Mouse (Mus musculus): ENCODE measurements at regions not wholly inside any gene's neighbourhood (a gene's known extent, or its start where the extent isn't known, plus 50 kb on each side); places are given as distances from the start of the nearest gene placed in this dataset.

DNA sequence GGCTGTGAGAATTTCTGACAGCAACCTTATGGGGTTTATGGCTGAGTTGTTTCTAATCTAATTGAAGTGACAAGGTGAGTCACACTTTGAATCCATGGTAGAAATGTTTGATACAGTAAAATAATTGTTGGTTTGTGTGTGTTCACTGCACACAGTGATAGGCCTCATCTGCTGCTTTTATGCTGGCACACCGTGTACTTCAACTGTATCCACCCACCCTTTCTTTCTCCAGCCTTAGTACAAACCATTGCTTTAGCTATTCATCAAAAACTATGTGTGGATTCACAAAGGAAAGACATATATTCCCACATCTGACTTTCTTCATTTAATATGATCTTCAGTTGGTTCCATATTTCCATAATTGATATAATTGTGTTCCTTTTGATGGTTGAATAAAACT lies 297.7 kb upstream of the BB014433 start:
- TF ChIP-seq CTCF (IDR thresholded peaks at IDR 0.05; ENCODE audit: control insufficient read depth, insufficient read depth, insufficient replicate concordance, low read depth, low read length) (no peak), POLR2A (IDR thresholded peaks at IDR 0.05; ENCODE audit: control insufficient read depth, low read depth, low read length) (no peak)

Measured in testis, adult 2 months (tissue).